Mouse (Mus musculus): ENCODE data around the gene Etv4.

The Etv4 gene

DNA sequence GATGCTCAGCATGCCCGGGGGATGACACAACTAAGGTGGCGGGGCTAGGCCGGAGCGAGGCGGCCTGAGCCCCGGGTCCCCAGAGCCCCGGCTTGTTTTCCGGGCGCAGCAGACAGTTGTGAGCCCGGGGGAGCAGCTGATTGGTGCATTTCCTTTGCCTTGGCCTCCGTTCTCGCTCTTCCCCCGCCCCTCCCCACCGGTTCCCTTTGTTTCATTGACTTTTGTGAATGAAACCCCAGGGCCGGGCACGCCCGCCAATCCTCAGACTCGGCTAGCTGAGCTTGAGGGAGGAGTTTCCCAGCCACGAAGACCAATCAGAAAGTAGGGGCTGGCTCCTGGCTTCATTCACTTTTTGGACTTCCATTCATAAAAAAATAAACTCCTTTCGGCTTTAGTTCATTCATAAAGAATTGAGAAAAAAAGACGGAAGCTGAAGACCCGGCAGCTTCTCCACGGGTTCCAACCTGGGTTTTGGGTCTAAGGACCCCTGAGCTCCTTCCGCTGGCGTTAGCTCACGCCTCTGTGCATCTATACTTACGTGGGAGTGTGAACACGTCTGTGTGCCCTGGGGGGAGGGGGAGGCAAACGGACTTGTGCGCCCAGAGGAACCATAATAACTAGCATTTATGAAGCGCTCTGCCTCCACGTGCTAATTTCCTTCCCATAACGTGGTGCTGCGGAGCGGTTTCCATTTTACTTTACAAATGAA, at the start of gene Etv4:
TSS of gene Etv4 (minus strand) at position 229 of the 709 bp plus-strand sequence.
- DNase-seq (ENCODE audit: low read depth, low spot score): peak; percentile 97

DNA sequence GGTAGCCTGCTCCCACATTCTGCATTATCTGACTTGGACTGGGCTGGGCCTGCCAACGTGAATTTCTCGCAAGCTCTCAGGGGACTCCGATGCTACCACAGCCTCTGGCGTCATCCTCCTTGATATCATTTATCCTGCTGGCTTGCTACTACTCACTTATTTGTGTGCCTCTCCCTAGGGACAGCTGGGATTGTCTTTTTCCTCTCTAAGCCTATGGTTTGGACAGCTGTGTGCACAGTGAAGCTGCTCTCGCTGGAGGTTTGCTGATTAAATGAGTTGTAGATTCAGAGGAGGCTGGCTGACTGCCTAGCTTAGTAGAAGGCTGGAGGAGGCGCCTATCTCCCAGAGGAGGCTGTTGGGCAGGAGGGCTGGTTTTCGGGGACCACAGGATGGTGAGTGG, 46.8 kb upstream of the Etv4 start:
- DNase-seq (ENCODE audit: low read depth, low spot score): no peak

DNA sequence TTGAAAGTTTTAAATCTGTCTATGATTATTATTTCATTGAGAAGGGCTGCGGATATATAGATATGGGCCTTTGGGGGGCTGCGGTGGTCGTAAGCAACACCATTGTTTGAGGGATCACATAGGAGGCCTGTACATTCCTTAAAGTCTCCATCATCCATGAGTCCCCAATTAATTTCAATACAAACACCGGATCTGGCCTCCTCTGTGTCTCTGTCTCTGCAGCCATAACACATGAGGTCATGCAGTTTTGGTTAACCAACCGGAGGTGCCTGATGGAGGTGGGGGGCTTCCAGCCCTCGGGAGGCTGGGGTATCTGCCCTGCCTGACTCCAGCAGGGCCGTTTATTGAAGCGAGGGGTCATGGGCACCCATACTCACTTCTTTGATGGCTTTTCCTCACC, 45.4 kb upstream of the Etv4 start:
- no peak for DNase-seq (ENCODE audit: low read depth, low spot score)

DNA sequence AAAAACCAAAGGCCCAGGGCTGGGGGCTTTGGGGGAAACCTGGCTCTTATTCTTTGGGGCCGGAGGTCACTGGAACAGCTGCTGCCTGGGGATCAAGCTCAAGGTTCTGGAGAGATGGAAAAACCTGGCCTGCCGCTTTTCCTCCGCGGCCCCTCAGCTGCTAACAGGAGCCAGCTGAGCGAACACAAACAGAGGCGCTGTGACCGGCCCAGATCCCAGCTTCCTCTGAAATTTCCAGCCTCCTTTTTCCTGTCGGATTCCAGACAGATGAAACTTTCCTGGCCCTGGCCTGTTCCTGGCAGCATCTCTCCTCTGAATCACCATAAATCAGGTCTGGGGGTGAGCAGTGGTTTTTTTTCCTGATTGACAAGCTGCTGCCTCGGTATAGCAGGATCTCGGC, 44.9 kb upstream of the Etv4 start:
- DNase-seq (ENCODE audit: low read depth, low spot score): no peak

DNA sequence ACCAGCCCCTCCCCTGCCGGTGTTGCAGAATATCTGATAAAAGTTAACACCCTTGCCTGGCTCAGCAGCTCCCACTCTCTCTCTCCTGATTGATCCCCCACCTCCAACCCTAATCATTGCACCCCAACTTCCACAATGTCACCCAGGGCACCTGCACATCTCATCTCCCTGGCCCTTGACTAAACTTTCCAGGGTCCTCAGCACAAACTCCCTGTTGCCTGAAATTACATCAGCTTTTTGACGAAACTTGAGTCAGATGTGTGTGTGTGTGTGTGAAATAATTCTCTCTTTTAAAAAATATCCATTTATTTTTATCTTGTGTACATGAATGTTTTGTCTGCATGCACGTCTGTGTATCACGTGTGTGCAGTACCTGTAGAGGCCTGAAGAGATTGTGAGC, 43.5 kb upstream of the Etv4 start:
- DNase-seq (ENCODE audit: low read depth, low spot score): no peak

DNA sequence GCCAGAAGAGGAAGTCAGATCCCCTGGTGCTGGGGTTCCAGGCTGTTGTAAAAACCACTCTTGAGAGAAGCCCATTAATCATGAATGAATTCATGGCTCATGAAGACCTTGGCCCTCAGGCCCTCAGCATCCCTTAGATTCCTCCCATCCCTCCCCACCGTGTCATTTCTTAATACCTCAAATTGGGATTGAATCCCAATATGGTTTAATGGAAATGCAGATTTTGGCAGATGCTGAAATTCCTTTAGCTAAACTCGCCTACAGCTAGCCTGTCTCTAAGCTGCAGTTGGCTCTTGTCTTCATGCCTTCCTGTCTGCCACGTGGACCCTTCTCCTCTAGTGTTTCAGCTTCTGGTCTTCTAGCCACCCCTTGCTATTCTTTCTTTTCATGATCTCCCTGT, 38.0 kb upstream of the Etv4 start:
- DNase-seq (ENCODE audit: low read depth, low spot score): no peak

DNA sequence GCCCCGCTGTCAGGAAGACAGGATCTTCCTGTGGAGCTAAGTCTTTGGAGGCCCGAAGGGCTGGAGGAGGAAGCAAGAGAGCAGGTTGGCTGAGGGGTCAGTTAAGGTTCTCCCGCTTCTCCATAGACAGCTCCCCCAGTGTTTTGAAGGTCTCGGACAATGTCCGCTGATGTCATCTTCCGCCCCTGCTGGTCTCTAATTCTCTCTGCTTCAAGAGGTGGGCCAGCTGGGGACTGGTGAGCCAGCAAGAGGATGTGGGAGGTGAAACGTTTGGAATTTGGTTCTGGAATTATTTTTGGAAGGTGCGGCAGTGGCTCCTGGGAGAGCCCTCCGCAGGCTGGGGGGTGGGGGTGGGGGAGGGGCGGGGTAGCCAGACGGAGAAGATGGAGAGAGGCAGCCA, 35.7 kb upstream of the Etv4 start:
- DNase-seq (ENCODE audit: low read depth, low spot score): no peak

DNA sequence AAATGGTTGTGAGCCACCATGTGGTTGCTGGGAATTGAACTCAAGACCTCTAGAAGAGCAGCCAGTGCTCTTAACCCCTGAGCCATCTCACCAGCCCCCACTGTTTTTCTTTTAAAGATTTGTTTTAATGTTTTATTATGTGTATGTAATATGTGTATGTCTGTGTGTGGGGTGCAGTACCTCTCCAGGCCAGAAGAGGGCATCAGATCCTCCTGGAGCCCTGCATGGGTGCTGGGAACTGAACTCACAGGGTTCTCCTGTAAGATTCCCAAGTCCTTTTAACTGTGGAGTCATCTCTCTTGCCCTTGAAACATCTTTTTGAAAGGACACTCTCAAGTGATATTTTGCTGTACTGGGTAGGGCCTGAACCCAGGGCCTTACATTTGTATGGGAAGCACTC, 34.7 kb upstream of the Etv4 start:
- no peak for DNase-seq (ENCODE audit: low read depth, low spot score)

DNA sequence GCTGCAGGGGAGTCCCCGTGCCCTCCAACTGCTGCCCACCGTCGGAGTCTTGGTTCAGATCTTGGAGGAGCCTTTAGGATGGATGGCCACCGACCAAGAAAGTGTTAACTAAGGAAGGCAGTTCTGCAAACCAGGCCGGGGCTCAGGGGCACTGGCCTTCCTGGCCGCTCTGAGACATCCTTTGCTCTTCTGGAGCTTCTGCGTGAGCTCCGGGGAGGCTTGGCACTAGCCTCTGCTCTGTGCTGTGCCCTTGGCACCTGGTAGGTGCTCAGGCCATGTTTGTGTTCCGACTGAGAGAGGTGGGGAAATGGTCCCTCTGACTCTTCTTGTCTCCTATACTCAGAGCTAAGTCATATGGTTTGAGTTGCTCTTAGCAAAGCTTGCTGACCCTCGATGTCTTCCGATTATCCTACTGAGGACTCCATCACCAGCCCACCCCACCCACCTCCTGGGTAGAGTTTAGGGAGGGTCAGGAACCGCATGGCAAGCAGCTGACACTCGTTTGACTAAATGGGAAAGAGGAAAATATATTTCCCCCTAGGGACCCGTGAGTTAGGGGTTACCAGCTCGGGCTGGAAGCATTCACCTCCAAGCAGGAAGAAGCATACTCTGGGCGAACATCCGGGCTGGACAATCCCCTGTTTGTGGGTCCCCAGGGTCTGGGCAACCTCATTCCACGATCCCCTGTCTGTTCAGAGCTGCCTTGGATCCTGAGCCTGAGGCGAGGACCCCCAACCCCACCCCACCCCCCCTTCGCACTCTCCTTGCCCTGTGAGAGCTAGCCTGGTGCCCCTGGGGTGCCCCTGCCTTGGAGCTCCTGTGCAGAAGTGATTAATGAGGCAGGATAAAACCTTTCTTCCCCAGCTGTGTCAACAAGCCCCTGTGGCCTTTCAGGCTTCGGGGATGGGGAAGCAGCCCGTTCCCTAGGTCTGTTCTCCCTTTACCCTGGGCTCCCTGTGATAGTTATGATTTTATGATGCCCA, 30.2 kb upstream of the Etv4 start:
- no peak for DNase-seq (ENCODE audit: low read depth, low spot score)

DNA sequence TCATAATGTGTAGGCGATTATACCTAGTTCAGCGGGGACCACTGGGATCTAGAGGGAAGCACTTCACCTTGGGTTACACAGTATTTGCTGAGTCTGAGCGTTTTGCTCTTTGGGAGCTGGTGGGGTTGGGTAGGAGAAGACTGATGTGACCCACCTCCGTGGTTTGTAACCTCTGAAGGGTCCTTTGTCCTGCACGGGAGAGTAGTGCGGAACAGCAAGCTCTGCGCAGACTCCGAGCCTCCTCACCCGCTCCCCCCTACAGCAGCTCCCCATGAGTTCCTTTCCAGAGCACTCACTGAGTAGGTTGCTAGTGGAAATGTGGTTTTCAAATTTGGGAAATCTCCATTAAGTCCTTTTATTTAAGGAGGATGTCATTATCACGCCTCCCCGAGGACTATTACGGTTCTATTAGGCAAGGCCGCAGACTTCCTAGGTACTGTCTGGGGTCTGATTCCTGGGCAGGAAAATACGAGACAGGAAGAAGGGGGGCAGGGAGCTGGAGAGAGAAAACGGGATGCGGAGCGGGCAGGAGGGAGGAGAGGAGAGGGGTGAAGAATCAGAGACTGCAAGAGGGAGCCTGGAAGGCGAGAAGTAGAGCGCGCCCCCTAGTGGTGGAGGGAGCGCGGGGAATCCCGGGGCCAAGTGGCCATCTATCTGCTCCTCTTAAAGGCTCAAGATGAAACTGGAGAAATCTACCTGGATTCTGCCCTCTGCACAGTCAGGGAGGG, 29.4 kb upstream of the Etv4 start:
- DNase-seq (ENCODE audit: low read depth, low spot score): peak; percentile 63

DNA sequence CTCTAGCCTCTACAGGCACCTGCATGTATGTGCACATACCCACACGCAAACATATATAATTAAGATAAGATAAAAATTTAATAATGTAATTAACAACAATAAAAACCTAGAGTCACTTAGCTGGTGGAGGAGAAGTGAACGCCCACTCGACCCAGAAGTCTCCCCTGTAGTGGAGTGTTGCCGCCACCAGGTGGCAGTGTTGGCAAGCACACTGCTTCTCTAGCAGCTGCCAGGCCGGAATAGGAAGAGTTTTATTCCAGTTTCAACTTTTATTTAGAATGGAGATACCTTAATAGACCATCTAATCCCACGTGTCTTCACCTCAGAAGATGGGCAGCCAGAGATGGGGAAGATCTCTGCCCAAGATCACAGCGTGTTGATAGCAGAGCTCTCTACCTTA, 28.1 kb upstream of the Etv4 start:
- peak; percentile 65 for DNase-seq (ENCODE audit: low read depth, low spot score)

DNA sequence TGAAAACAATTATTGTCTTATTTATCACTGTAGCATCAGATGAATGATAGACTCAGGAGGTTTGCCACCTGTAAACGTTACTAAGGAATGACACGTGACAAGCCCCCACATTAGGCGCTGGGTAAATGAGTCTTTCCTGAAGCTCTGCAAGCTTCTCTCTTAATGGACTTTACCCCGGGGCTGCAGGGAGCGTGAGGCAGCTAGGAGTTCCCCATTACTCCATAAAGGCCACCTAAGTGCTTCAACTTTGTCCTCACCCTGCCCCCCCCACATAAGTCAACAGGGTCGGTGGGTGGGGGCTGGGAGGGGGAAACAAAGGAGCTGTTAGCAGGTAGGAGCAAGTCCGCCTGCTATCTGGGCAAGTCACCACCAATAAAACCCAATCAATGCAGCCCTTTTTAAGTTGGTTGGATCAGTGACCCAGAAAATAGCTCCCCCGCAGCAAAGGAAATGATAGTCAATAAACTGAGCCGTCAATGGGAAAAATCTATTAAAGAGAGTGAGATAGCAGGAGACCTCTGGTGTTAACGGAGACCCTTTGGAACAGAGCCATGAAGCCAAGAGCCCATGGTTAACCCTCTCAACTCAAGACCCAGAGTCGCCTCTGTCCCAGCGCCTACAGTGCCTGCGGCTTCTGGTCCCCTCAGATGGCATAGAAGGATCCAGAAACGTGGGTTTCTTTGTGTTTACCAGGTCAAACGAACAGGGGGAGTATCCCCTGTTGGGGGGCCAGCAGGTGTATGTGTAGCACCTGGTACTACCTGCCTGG, 24.1 kb upstream of the Etv4 start:
- DNase-seq (ENCODE audit: low read depth, low spot score): no peak

DNA sequence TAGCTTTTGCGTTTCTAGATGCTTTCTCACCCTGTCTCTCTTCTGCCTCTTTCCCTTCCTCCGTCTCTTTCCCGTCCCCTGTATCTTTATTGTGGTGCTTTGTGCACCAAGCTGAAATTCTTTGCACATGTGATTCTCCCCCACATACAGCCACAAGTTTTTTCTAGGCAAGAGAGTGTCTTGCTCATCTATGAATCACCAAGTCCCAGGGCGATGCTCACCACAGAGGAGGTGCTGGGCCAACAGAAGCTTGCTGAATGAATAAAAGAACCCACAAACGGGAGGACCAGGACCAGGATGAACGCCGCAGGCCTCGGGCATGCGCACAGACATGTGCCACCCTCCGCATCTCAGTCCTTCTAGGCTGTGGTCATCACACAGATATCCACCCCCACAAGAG, 22.1 kb upstream of the Etv4 start:
- DNase-seq (ENCODE audit: low read depth, low spot score): no peak

DNA sequence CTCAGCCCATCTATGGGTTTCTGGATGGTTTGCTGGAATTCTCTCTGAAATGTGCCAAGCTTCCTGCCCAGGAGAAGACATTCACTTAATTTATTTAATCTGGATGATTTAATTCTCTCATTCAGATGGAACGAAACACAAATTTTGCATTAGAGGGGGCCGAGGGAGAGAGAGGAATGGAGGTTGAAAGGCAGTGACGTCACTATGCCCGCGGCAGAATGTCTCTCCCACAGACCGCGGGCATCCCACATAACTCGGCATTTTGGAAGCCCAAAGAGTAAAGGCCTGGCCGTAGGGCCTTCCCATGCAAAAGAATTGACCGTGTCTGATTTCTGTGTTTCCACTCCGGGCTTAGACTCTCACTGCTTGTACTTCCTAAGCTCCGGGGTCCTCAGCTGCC, 21.6 kb upstream of the Etv4 start:
- DNase-seq (ENCODE audit: low read depth, low spot score): no peak

DNA sequence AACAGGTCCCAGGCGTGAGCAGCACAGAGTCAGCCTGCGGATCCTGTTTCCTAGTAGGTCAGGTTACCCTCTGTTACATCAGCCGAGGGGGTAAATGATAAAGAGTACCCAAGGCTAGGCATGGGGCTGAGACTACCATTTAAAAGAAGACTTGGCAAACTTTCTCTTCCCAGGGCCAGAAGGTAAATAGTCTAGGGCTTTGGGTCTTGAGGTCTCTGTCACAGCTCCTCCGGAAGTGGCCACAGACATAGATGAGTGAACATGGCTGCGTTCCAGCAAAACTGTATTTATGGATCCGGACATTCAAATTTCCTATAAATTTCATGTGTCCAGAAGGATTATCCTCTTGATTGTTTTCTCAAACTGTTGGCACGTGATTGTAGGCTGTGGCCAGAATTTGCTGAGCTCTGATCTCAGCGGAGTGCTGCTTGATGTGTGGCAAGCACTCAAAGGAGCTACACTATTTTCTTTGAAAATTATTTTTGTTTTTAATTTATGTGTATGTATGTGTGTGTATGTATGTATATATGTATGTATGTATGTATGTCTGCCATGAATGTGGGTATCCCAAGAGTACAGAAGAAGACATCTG, 20.0 kb upstream of the Etv4 start:
- no peak for DNase-seq (ENCODE audit: low read depth, low spot score)

DNA sequence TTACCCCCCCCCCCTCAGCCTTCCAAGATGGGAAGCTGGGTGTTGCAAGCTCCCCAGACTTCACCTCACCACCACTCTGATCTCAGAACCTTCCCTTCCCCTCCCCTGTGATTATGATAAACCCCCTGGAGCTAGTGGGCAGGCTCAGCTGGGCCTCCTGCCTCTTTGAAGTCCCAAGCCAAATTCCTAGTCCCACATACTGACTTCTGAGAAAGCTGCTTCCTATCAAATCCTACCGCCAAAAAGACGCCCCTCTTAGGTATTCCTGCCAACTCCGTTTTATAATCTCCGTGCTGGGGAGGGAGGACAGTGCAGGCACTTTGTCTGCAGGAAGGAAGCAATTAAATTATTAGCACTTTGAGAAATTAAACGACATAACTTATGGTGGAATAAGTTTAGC, 16.2 kb upstream of the Etv4 start:
- DNase-seq (ENCODE audit: low read depth, low spot score): no peak

DNA sequence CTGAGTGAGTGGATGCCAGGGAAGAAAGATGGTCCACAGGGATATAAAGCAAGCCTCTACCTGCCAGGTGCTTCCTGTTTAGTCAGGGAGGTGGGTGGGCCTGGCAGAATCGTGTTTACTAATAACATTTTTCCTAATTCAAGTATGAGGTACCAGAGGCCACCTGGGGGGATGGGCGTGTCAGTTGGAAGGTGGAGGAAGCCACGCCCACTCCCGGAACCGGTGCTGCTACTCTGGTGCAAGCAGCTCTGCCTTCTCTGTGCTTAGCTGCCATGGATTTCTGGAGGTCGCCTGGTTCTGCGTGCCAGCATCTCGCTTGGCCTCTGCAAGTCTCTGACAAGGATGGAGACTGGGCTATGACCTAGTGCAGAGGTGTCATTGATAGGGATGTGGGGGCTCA, 12.9 kb upstream of the Etv4 start:
- no peak for DNase-seq (ENCODE audit: low read depth, low spot score)

DNA sequence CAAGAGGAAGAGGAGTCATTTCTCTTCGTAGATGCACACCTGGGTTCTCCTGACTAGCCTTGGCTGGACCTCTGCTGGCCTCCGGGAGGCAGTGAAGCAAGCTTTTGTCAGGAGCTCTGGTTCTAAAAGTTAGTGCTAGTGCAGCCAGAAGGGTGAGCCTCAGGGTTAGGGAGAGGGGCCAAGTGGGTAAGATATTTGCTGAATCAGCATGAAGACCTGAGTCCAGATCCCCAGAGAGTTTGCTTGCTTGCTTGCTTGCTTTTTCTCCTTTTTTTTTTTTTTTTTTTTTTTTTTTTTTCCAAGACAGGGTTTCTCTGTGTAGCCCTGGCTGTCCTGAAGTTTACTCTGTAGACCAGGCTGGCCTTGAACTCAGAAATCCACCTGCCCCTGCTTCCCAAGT, 12.2 kb upstream of the Etv4 start:
- DNase-seq (ENCODE audit: low read depth, low spot score): no peak

DNA sequence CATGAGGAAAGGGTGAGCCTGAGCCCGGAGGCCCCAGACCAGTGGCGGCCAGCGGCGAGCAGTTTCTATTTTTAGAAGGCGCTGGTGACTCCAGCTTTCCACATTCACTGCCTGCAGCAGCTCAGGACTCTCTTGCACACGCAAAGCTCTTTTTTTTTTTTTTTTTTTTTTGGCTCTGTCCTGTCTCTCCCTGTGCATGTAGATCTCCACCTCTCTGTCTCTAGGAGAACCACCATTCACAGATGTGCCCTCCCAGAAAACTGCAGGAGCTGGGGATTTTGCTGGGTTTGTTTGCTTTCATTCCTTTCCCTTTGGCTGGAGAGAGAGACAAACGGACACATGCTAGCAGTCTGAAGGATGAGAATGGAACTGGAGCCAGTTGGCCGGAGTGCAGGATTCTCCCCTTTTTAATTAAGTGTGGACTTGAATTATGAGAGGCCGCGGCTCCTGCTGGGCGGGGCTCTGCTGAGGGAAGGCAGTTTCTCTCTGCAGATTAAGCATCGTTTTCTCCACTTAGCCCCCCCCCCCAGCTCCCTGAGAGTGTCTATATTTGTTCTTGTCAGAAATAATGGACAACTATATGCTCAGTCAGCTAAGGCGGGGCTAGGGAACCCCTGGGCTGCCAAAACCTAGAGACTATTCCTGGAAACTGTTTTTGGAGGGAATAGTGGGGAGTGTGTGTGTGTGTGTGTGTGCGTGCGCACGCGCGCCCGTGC, 5.8 kb upstream of the Etv4 start:
- DNase-seq (ENCODE audit: low read depth, low spot score): no peak

DNA sequence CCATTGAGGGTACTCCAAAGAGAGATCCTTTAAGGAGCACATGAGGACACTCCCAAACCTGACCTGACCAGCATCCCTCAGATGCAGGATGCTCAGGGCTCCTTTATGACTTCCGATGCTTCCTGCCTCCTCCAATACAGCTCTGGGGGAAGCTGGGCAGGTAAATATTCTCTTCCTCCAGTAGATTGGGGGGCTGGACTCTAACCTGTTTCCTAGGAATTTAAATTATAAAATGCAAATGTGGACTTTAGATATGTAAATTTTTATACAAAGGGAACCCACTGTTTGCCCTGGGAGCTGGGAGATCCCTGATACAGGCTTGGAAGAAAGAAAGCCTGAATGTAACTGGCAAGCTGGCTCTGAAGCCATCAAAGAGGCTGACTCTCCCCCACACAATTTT, 2.3 kb upstream of the Etv4 start:
- DNase-seq (ENCODE audit: low read depth, low spot score): no peak

DNA sequence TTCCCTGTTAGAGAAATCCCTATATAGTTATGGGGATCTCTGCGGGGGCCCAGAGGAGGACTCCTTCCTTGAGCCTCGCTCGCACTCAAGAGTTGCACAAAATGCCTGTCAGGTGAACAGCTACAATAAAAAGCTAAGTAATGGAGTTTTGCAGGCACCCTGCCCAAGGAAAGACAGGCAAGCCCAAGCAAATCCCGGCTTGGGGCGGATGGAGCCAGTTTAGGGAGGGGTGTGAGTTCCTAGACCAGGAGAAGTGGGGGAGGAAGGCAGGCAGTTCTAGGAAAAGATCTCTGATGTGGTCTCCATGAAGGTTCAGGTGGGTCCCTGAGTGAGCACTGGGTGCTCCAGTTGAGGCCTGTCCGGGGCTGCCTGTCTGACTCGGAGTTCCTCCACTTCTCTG, 1.5 kb upstream of the Etv4 start:
- DNase-seq (ENCODE audit: low read depth, low spot score): no peak

Data from A20 (cell line).